Mouse (Mus musculus) hindbrain, embryonic 13.5 days (tissue): ENCODE results near the gene Usp40. TPM values are rescaled to one million over a fixed set of nuclear protein-coding genes. Genes with fewer than 3 reads are reported as not detected.

Source experiments
- ATAC-seq: fragments of 200-750 bp; cut with Nextera tagmentation; 2 replicates; pipeline ENCODE4 v1.8.0; 2017; ENCODE audit warnings: moderate TSS enrichment; ENCODE audit not compliant: low FRiP score
- H3K27ac ChIP-seq: fragments of 300-500 bp; sonication (generic); 2 replicates; pipeline ENCODE4 v1.5.1; 2015; ENCODE audit warnings: inconsistent platforms, mild to moderate bottlenecking, moderate library complexity
- H3K27me3 ChIP-seq: fragments of 300-500 bp; sonication (generic); 2 replicates; pipeline ENCODE4 v1.6.1; 2015; ENCODE audit warnings: mild to moderate bottlenecking, inconsistent platforms
- H3K36me3 ChIP-seq: fragments of 300-500 bp; sonication (generic); 2 replicates; pipeline ENCODE4 v1.6.1; 2015; ENCODE audit warnings: mild to moderate bottlenecking, inconsistent platforms
- H3K4me1 ChIP-seq: fragments of 300-500 bp; sonication (generic); replicated peaks from 2 replicates; pipeline ENCODE4 v1.6.1; 2015; ENCODE audit warnings: inconsistent platforms
- H3K4me2 ChIP-seq: fragments of 300-500 bp; sonication (generic); 2 replicates; pipeline ENCODE4 v1.6.1; 2015; ENCODE audit warnings: inconsistent platforms, mild to moderate bottlenecking, moderate library complexity
- H3K4me3 ChIP-seq: fragments of 300-500 bp; sonication (generic); 2 replicates; pipeline ENCODE4 v1.5.1; 2015; ENCODE audit warnings: mild to moderate bottlenecking, inconsistent platforms
- H3K9ac ChIP-seq: fragments of 300-500 bp; sonication (generic); 2 replicates; pipeline ENCODE4 v1.6.1; 2015; ENCODE audit warnings: mild to moderate bottlenecking, inconsistent platforms
- H3K9me3 ChIP-seq: fragments of 300-500 bp; sonication (generic); 2 replicates; pipeline ENCODE4 v1.6.1; 2016; ENCODE audit warnings: inconsistent platforms
- WGBS: fragments of 180-500 bp; shearing (Covaris S2); methylation state at CpG from one replicate; pipeline ENCODE4 v1.1.7; 2015; 5-methylcytosine and 5-hydroxymethylcytosine counted together
- polyA plus RNA-seq: library from polyadenylated mRNA; unstranded; fragments of >200 nt; fragmentation: Nextera tagmentation; extraction: Ambion mirVana; gene quantifications from 2 replicates; pipeline ENCODE4 v1.2.1, GENCODE M21; 2015

Usp40 gene
- polyA plus RNA-seq, 1 experiment from 2014 or later = 26.6 TPM

DNA sequence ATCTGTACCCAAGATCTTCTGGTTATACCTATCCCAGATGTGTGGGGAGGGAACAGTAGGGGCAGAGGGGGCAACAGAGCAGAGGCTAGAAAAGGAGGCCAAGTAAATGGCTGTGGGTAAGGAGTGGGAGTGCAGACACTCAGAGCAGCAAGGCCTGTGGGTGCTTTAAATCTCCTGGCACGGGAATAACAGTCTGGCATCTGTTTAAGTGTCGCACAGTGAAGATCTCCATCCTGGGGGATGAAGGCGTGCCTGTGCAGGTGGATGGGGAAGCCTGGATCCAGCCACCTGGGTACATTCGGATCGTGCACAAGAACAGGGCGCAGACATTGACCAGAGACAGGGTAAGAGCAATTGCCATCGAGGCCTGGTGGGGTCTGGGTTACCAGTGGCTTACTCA lies 72.3 kb downstream of the Usp40 start:
- Histone ChIP-seq H3K27me3 (no peaks in the 10 kb centered on the region), H3K9me3 (no peaks in the 10 kb centered on the region), H3K4me2 (no peak overlapping the region), H3K4me3 (no peak overlapping the region), H3K27ac (no peak overlapping the region), H3K36me3 (peaks cover 93% of the 10 kb centered on the region), H3K9ac (no peak overlapping the region), H3K4me1 (no peaks in the 10 kb centered on the region)
- ATAC-seq = no peak
- WGBS = 93% methylated on average over 7 of the region's 7 CpGs

DNA sequence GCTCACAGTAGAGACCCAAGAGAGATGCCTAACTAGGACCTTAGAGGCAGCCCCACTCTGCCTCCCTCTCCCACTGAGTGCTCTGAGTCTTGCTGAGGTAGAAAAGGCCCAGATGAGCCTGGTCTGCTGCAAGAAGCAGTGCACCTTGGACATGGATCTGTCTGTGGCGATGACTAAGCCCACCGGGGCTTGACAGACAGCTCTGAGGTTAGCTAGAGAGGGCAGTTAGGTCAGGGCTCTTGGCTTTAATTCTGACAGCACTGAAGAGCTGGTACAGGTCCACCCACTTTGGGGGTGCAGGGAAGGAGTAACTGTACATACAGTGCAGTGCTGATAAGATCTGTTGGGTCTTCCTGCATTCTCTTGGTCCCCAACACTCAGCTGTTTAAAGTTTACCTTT lies 72.8 kb downstream of the Usp40 start:
- no peak for ATAC-seq
- peaks cover 93% of the 10 kb centered on the region for H3K36me3 ChIP-seq
- H3K9me3 ChIP-seq = no peaks in the 10 kb centered on the region
- H3K27ac ChIP-seq = no peak overlapping the region
- WGBS = 85% methylated on average over 2 of the region's 2 CpGs
- no peak overlapping the region for H3K4me2 ChIP-seq
- H3K27me3 ChIP-seq = no peaks in the 10 kb centered on the region
- H3K9ac ChIP-seq = no peak overlapping the region
- no peaks in the 10 kb centered on the region for H3K4me1 ChIP-seq
- H3K4me3 ChIP-seq = no peak overlapping the region

GRCm38 (mm10) chr1:87935095-87935494 lies 73.3 kb downstream of the Usp40 start:
- 92% methylated on average over 9 of the region's 9 CpGs for WGBS
- peaks cover 93% of the 10 kb centered on the region for H3K36me3 ChIP-seq
- H3K4me3 ChIP-seq = no peak overlapping the region
- no peak for ATAC-seq
- no peaks in the 10 kb centered on the region for H3K4me1 ChIP-seq
- no peak overlapping the region for H3K4me2 ChIP-seq
- no peaks in the 10 kb centered on the region for H3K9me3 ChIP-seq
- no peaks in the 10 kb centered on the region for H3K27me3 ChIP-seq
- no peak overlapping the region for H3K27ac ChIP-seq
- no peak overlapping the region for H3K9ac ChIP-seq

GRCm38 (mm10) chr1:87933051-87933450 lies 75.3 kb downstream of the Usp40 start:
- Histone ChIP-seq H3K4me1 (peaks cover 4% of the 10 kb centered on the region; the same call in 1 of the 2 replicates), H3K4me3 (no peak overlapping the region), H3K9me3 (no peaks in the 10 kb centered on the region), H3K4me2 (no peak overlapping the region), H3K36me3 (peaks cover 85% of the 10 kb centered on the region), H3K27me3 (no peaks in the 10 kb centered on the region), H3K9ac (no peak overlapping the region), H3K27ac (no peak overlapping the region)
- 83% methylated on average over 5 of the region's 5 CpGs for WGBS
- no peak for ATAC-seq

DNA sequence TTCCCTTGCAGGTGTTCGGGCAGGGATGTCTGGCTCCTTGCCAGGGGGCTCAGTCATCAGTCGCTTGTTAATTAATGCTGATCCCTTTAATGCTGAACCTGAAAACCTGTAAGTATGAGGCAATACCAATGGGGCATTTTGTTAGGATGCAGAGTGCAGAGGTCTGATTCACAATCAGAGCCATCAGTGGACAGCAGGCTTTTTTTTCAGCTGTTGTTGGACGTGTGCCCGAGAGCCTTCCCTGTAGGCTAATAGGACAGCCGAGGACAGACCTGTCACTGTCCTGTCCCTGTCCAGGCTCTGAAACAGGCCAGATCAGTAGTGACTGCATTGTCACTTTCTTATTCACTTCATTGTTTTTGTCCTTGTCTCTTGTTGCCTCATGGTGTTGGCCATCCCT lies 78.6 kb downstream of the Usp40 start:
- WGBS = 65% methylated on average over 5 of the region's 5 CpGs
- no peaks in the 10 kb centered on the region for H3K9me3 ChIP-seq
- no peak overlapping the region for H3K4me2 ChIP-seq
- peaks cover 86% of the 10 kb centered on the region for H3K36me3 ChIP-seq
- no peak overlapping the region for H3K9ac ChIP-seq
- no peak overlapping the region for H3K4me3 ChIP-seq
- ATAC-seq = no peak
- 0 out of 2 replicates have a peak overlapping the region, but pooled peaks have one; percentile 0 for H3K27ac ChIP-seq
- H3K27me3 ChIP-seq = no peaks in the 10 kb centered on the region
- H3K4me1 ChIP-seq = peaks cover 4% of the 10 kb centered on the region; the same call in 1 of the 2 replicates

DNA sequence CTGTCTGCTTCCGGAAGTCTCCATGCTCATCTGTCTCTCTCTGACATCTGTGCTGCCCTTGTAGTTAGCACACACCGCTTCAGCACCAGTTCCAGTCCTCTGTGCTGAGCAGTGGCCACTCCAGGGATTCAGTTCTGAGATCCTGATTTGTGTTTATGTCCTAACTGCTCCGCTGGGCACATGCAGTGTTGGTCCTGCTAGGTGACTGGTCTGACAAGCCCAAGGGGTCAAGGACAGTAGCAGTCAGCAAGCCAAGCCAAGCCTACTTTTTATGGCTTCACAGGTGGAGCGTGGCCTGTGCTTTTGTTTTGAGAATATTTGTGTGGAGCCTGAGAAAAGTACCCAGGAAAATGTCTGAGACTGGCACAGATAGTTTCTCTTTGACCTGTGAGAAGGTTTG lies 83.5 kb downstream of the Usp40 start:
- Histone ChIP-seq H3K9ac (no peak overlapping the region), H3K27me3 (no peaks in the 10 kb centered on the region), H3K36me3 (peaks cover 63% of the 10 kb centered on the region), H3K9me3 (no peaks in the 10 kb centered on the region), H3K4me3 (no peak overlapping the region), H3K27ac (no peak overlapping the region), H3K4me2 (no peak overlapping the region), H3K4me1 (peaks cover 4% of the 10 kb centered on the region; the same call in 1 of the 2 replicates)
- ATAC-seq = no peak
- 92% methylated on average over 4 of the region's 4 CpGs for WGBS

DNA sequence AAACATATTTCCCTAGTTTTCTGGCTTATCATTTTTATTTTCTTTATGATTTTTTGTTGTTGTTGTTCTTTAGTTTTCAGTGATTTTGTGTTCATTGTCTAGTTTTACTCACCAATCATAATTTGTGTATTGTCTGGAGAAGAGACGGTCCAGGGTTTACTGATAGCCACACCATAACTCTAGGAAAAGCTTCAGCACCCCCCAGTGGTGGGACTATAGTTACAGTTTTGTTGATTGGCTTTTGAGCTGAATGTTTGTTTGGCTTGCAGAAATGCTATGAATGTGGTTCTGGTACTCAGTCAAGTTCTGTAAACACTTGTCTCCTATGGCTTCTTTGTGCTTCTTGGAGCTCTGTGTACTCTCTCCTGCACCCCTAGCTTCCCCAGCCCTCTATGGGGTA lies 85.7 kb downstream of the Usp40 start:
- no peak overlapping the region for H3K9ac ChIP-seq
- H3K4me2 ChIP-seq = no peak overlapping the region
- H3K4me1 ChIP-seq = no peaks in the 10 kb centered on the region
- H3K27ac ChIP-seq = no peak overlapping the region
- H3K4me3 ChIP-seq = no peak overlapping the region
- no peaks in the 10 kb centered on the region for H3K9me3 ChIP-seq
- 66% methylated on average over 1 of the region's 1 CpGs for WGBS
- H3K27me3 ChIP-seq = no peaks in the 10 kb centered on the region
- ATAC-seq = no peak
- H3K36me3 ChIP-seq = peaks cover 70% of the 10 kb centered on the region

DNA sequence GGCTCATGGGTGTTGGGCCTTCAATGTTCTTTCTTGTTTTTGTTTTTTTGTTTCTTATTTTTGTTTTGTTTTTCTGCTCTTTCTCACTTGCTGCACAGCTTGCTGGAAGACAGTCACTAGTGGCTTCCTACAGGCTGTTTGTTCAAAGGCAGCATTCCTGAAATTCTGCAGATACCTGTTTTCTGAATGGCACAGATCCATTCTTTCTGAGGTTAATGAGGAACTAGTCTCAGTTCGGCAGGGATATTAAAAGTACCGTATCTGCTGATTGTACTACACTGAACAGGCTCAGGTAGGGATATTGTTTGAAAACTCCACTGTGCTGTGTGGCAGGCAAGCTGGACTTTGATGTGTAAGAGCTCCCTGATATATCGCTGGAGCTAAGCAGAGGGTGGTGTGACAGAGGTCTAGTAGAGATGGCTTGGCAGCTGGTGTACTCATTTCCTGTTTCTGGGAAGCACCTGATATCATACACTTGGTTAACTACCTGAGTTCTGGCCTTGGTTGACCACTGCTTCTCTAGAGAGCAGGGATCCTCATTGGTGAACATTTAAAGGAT lies 88.2 kb downstream of the Usp40 start:
- H3K36me3 ChIP-seq = peaks cover 62% of the 10 kb centered on the region

DNA sequence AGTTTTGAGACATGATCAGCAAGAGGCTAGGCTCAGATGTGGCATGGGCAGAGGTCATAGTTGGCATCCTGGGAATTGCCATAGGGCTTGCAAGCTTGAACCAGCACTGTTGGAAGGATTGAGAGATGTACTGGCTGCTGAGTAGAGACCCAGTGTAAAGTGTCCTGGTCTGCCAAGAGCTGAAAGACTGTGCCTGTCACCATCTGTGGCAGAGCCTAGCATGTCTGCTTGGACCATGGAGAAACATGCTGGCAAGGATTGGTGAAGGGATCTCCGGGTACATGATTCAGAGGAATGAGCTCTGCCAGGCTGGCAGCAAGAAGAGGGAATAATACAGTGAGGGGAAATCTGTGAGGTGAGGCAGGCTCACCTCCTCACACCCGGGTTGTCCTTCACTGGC lies 90.3 kb downstream of the Usp40 start:
- H3K27ac ChIP-seq = no peak overlapping the region
- no peak overlapping the region for H3K4me3 ChIP-seq
- WGBS = 93% methylated on average over 2 of the region's 2 CpGs
- H3K9ac ChIP-seq = no peak overlapping the region
- H3K4me2 ChIP-seq = no peak overlapping the region
- no peaks in the 10 kb centered on the region for H3K27me3 ChIP-seq
- H3K9me3 ChIP-seq = no peaks in the 10 kb centered on the region
- H3K4me1 ChIP-seq = no peaks in the 10 kb centered on the region
- H3K36me3 ChIP-seq = peaks cover 45% of the 10 kb centered on the region
- no peak for ATAC-seq

More for the DNA sequence above, 88.2 kb downstream of the Usp40 start:
- Histone ChIP-seq H3K4me3 (no peak overlapping the region), H3K9me3 (no peaks in the 10 kb centered on the region), H3K4me2 (no peak overlapping the region), H3K4me1 (no peaks in the 10 kb centered on the region), H3K27me3 (no peaks in the 10 kb centered on the region), H3K9ac (no peak overlapping the region), H3K27ac (no peak overlapping the region)
- 88% methylated on average over 3 of the region's 3 CpGs for WGBS
- ATAC-seq = no peak

DNA sequence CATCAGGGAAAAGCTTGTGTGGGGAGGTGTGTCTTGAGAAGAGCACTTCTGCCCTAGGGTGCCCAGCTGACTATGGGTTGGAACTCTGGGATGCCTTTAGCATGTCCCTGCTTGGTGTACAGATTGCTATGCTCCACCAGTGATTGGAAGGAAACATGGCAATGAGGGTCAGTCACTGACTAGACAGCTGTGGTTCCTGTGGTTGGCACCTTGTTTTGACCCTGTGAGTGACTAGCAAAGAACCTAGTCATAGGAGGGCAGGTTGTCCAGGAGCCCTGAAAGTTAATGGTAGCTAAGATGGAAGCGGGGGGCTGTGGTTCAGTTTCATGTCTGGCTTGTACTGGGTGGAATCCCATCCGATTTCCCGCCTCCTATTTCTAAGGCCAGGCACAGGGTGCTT lies 91.0 kb downstream of the Usp40 start:
- ATAC-seq = no peak
- Histone ChIP-seq H3K36me3 (peaks cover 45% of the 10 kb centered on the region), H3K9me3 (no peaks in the 10 kb centered on the region), H3K27ac (no peak overlapping the region), H3K9ac (no peak overlapping the region), H3K4me3 (no peak overlapping the region), H3K4me1 (no peaks in the 10 kb centered on the region), H3K4me2 (no peak overlapping the region), H3K27me3 (no peaks in the 10 kb centered on the region)
- WGBS = 95% methylated on average over 3 of the region's 3 CpGs

DNA sequence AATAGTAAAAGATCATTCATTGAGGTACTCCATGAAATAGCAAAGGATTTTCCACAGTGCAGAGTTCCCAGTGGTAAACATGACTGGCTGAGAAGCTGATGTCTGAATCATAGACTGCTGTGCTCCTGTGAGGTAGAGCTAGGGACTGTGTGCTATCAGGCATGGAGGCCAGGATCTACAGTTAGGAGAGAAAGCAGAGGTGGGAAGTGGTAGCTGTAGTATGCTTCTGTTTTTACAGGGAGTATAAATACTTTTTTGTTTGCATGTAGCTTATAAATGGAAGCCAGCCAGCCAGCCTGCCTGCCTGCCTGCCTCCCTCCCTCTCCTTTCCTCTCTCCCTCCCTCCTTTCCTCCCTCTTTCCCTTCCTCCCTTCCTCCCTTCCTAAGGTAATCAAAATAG lies 95.0 kb downstream of the Usp40 start:
- Histone ChIP-seq H3K4me3 (no peak overlapping the region), H3K27ac (no peak overlapping the region), H3K4me2 (no peak overlapping the region), H3K9me3 (no peaks in the 10 kb centered on the region), H3K4me1 (no peaks in the 10 kb centered on the region), H3K27me3 (no peaks in the 10 kb centered on the region), H3K36me3 (peaks cover 33% of the 10 kb centered on the region), H3K9ac (no peak overlapping the region)
- no peak for ATAC-seq

DNA sequence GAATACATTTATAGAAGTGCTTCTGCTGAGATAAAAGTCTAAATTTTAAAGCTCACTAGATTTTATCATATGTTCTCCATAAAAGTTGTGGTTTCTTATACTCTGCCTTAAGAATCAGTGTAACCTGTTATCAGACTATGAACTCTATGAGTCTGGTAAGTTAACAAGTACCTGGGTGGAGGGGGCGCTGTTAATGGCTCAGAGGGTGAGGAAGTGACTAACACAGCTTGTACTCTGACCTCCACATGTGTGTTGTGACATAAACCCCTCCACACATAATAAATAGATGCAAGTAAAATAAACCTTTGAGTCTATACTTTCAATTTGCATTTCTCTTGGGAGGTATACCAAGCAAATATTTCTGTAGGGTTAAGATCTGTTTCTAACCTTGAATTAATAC lies 97.9 kb downstream of the Usp40 start:
- Histone ChIP-seq H3K27me3 (no peaks in the 10 kb centered on the region), H3K36me3 (peaks cover 11% of the 10 kb centered on the region), H3K4me2 (no peak overlapping the region), H3K27ac (no peak overlapping the region), H3K4me3 (no peak overlapping the region), H3K9me3 (no peaks in the 10 kb centered on the region), H3K4me1 (no peaks in the 10 kb centered on the region), H3K9ac (no peak overlapping the region)
- 92% methylated on average over 1 of the region's 1 CpGs for WGBS
- no peak for ATAC-seq

DNA sequence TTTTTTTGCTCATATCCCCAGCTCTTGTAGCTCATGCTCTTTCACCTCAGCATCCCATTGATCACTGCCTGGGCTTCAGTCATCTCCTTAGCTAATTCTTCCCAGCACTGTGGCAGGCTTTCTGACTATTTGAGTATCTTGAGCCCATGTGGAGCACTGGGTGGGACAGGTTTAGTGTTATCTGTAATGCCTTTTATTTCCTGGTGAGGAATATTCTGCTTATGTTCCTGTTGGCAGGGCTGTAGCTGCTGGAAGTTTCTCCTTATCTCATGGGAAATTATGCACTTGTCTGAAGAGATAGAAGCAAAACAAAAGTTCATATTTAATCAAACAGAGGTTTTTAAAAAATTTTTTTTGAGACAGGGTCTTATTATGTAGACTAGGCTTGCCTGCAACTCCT lies 98.8 kb downstream of the Usp40 start:
- H3K36me3 ChIP-seq = peaks cover 5% of the 10 kb centered on the region; the same call in 1 of the 2 replicates
- H3K9me3 ChIP-seq = no peaks in the 10 kb centered on the region
- H3K27me3 ChIP-seq = no peaks in the 10 kb centered on the region
- H3K4me3 ChIP-seq = no peak overlapping the region
- H3K9ac ChIP-seq = no peak overlapping the region
- ATAC-seq = no peak
- no peak overlapping the region for H3K27ac ChIP-seq
- no peak overlapping the region for H3K4me2 ChIP-seq
- H3K4me1 ChIP-seq = no peaks in the 10 kb centered on the region
